Mouse (Mus musculus) small intestine, adult 2 months (tissue): ENCODE measurements around the gene Hmx1.

Experiments
- CTCF ChIP-seq: fragments of 200-500 bp; IDR thresholded peaks from 2 replicates; pipeline ENCODE4 v1.5.1; 2012; ENCODE audit warnings: low read depth, mild to moderate bottlenecking, control low read depth, inconsistent platforms, low read length, moderate library complexity, mixed read lengths; ENCODE audit not compliant: insufficient replicate concordance, insufficient read length; ENCODE audit errors: extremely low read depth
- POLR2A ChIP-seq: fragments of 200-500 bp; IDR thresholded peaks from 2 replicates; pipeline ENCODE4 v1.6.1; 2012; ENCODE audit warnings: low read depth, mild to moderate bottlenecking, control low read depth, inconsistent platforms, low read length, moderate library complexity

- TF ChIP-seq POLR2A (no peak), CTCF (no peak)
Measured at GRCm38 (mm10) chr5:35397642-35398309, 8.9 kb downstream of the Hmx1 start.
